Mouse (Mus musculus): Measurements from ENCODE around the gene Ppp2r5b.

DNA sequence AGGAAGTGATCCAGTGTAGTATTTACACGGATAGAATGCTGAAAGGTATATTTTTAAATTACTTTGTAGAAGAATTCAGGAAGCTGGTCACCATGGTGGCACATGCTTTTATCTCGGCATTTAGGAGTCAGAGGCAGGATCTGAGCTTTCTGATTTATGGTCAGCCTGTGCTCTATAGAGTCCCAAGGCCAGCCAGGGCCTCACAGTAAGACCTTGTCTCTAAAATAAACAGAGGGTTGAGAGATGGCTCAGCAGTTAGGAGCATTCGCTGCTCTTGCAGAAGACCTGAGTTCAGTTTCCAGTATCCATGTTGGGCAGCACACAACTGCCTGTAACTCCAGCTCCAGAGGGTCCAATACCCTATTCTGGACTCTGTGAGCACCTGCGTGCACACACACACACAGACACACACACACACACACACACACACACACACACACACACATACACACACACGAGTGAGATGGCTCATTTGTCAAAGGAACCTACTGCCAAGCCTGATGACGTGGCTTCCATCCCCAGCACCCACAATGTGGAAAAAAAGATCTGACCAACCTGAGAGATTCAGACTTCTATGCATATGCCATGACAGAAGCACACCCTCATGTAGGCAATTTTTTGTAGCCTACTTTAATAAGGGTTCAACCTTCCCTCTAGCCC, 19.5 kb downstream of the Ppp2r5b start:
- TF ChIP-seq CTCF (IDR thresholded peaks at IDR 0.05; ENCODE audit: low read depth) (no peak), EP300 (IDR thresholded peaks at IDR 0.05; ENCODE audit: low read depth) (no peak)
